Mouse (Mus musculus) embryo, embryonic 10 days (tissue): ENCODE measurements at regions not wholly inside any gene's neighbourhood (a gene's known extent, or its start where the extent isn't known, plus 50 kb on each side); places are given as distances from the start of the nearest gene placed in this dataset.
A peak's percentile ranks its signal among the peaks of the same experiment; 100 is the strongest.

Experiments
- DNase-seq: peaks from one replicate; pipeline ENCODE4 v3.0.0-alpha.2; 2015; ENCODE audit warnings: low spot score

DNA sequence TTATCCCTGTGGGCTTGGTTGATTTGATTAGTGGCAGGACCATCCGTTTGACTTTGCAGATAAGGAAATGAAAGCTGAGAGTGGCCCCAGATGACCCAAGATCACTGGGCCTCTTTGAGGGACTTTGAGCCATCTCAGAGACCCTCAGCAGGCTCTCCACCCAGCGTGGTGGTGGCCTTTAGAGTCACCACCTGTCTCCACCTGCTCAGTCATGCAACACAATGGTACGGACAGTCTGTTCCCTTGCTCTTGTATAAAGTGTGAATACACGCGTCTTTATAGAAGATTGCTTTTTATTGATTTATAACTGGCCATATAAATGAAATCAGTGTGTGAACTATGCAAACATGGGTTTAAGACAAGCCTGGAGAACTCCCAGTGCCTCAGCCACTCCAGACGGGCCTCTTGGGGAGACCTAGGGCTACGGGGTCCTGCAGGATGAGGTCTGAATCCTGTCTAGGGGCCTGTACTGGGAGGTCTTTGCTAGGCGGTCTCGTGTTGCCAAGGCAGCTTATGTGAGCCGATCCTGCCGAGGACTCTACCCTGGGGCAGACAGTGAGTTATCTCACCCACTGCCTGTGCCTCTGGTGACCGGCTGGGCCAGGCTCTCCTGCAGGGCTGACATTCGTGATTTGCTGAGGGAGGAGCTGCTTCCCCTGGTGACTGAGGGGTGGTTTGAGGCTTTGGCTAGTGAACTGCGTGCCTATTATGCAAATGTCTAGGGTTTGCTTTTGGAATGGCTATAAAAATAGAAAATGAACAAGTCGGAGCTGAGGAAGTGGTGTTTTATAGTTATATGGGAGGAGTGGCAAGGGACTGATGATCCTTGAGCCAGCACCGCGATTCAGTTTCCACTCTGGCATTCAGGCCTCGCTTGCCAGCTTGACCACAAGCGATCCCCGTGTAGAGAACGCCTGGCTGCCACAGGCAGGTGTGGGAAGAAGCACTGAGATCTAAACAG, 176.5 kb downstream of the Fam43a start:
- peak; percentile 39 for DNase-seq

DNA sequence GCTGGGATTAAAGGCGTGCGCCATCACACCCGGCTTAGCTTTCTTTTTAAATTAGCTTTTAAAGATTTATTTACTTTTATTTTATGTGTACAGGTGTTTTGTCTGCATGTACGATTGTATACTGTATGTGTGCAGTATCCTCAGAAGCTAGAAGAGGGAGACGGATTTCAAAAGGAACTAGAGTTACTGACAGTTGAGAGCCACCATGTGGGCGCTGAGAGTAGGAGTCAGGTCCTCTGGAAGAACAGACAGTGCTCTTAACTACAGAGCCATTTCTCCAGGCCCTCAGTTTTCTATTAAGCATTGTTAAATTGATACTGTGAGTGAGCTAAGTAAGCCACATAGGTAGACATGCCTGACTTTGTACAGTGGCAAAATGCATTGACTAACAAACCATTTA, 177.9 kb downstream of the Fam43a start:
- no peak for DNase-seq

DNA sequence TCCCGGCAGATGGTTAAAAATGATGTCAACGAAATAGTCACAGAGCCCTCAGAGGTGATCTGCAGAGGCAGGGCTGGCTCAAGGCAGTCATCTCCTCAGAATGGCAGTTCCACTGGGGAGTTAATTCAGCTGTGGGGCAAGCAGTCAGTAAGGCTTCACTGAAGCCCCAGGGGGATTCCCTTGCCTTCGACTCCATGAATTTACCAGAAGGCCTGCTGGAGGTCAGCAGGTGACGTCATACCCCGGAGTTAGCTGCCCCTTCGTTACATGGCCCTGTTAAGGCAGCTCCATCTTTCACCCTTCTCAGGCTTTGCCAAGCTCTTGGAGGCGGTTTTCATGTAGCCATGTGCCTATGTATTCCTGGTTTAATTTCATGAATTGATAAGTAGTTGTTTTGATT, 178.6 kb downstream of the Fam43a start:
- no peak for DNase-seq

DNA sequence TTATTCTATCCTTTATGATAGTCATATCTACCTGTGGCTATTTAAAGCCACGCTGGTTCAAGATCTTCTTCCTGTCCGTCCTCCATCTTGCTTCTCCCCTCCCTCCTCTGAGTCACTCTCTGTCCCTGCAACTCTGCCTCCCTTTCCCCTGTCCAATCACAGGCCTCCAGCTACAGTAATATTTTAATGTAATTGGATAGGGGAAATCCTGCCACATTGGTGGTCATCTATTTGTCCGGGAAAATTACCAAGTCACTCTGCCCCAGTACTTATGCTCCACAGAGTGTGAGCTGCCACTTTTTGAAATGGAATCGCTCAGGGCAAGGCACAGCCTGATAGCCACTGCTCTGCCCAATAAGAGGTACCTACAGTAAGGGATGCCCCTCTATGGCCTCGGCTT, 179.4 kb downstream of the Fam43a start:
- DNase-seq, result no peak

DNA sequence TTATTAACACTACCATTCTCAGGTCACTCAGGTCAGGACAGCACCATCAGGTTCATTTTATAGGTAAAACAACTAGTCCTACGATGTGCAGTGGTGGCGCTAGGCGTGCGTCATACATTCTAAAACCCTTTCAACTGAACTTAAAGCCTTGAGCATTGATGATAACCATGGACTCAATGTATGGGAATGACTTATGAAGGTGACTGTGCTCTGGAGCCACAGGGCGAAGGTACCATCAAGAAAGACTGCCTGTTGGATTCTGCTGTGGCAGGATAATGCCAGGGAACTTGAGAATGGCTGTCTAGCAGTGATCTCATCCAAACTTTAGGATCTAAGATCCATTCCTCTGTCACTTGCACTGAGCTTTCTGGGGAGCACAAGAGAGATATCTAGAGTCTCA, 184.7 kb downstream of the Fam43a start:
- DNase-seq, result no peak

DNA sequence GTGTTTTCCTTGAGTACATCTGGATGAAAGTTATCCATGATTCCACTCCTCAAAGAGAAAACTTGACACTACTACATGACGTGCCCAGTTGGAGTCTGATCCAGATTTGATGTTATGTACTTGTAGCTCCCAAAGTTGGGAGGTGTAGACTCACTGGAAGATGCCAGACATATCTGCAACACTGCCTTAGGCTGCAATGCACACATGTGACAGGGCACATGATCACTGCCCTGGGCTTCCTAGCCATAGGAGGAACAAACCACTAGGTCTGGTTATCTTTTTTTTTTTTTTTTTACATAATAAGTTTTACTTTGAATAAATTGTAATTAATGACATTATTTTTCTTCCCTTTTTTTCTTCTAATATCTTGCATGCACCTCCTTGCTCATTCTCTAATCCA, 185.4 kb downstream of the Fam43a start:
- DNase-seq, result no peak

DNA sequence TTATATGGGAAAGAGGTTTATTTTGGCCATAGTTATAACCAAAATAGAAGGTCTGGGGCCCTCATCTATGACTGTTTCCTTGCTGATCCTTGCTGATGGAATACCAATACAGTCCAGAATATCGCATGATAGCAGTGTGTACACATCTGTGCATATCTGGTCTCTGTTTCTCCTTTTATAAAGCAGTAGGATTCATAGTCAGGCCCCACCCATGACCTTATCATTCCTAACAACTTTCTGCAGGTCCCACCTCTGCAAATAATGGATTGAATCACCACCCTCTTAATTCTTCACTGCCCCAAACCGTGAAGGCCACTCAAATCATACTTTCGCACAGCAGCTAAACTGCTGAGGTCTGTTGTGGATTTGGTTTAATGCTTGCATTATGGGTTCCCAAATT, 186.5 kb downstream of the Fam43a start:
- no peak for DNase-seq

DNA sequence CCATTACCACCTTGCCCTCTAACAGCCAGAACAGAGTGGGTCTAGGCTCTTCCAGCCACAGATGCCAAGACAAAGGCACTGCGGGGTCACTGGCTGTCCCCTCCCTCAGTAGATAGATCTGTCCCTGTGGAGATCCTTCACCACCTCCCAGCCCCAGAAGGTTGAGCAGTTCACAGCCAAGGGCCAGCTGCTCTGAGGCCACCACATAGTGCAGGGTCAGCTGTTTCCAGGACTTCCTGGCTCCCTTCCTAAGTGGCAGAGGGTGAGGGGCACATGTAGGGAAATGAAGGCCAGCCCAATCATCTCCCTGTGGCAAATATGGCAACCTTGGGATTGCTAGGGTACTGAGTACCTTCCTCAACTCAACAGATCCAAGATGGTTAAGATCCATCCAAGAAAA, 187.8 kb downstream of the Fam43a start:
- DNase-seq, result no peak

DNA sequence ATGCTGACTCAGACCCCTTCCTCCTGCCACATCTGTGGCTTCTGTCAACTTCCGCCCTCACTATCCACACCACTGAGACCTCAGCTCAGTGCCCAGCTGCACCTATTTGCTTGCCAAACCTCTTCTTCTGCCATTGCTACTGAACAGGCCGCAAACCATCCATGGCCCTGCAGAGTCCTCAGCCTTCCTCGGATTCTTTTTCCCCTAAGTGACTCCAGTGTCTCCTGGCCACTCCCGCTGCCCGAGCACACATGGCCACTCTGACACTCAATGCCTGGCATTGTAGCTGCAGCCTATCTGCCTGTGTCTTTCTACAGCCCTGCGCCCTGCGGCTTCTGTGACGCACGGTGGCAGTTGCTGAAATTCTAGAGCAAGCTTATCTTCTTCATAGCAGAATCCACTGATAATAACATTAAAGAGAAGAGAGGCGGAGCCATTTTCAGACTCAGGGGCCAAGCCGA, 188.8 kb downstream of the Fam43a start:
- DNase-seq, result no peak

DNA sequence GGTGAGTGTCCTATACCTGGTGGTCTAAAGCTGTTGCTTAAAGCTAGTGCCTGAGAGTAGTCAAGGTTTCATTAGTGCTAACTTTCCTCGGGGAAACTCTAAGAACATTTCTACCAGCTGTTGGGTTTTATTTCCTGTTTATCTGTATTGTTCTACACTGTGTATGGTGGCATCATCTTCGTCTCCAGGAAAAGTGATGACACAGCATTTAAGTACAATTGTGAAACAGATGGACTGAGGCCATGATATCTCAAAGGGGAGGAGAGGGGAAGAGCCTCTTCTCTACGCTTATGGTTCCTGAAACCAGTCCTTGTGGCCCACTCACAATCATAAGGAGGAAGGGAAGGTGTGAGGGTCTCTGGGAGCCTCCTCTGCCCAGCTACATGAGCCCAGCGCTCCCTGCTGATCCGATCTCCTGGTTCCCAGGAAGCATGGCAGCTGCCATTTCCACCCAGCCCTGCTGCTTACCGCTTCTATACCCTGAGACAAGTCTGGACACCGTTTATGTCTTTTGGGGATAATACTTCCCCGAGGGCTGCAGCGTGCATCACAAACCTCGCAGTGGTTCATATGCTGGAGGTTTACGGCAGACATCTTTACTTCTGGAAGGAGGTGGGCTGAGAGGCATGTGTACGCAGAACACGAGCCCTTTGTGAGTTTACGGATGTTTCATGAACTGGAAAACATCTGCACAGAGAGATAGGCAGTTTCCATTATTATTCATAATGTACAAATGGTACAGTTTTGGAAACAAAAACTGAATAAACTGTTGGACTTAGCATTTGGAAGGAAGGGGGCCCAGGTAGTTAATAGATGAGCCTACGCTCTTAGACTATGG, 189.6 kb downstream of the Fam43a start:
- DNase-seq, result no peak

DNA sequence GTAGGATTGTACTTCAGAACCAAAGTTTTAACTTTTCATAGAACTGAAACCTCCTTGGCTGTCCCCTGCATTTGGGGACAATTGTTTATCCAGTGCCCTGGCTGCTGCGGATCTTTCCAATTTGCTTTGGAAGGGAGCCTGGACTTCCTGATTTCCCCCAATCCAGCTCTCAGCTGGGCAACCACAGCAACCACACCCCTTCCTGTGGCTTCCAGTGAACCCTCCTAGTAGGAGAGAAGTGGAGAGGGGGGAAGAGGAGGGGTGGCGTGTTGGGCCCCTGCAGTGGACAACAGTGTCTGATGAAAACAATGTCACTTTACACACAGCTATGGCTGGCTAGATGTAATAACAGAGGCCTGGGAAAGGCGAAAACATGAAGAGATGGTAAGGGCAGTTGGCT, 190.5 kb downstream of the Fam43a start:
- no peak for DNase-seq

DNA sequence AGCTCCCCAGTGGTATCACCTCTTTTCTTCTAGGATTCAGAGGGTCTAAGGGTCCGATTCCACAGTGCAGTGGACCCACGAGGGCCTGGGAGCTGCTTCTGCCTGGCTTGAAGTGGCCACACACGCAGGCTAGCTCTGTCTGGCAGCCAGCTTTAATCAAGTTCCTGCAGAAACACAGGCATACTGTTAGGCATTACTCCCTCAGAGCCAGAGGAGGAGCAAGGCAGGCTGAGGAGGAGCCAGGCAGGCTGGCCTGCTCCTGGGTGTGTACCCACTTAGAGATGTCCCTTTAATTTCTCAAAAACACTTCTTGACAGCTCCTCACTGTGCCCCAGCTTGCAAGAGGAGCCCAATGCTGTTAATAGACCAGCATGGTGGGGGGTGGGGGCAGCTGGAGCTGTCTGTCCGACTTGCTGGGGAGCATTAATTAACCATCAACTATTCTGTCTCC, 191.1 kb downstream of the Fam43a start:
- peak; percentile 58 for DNase-seq

DNA sequence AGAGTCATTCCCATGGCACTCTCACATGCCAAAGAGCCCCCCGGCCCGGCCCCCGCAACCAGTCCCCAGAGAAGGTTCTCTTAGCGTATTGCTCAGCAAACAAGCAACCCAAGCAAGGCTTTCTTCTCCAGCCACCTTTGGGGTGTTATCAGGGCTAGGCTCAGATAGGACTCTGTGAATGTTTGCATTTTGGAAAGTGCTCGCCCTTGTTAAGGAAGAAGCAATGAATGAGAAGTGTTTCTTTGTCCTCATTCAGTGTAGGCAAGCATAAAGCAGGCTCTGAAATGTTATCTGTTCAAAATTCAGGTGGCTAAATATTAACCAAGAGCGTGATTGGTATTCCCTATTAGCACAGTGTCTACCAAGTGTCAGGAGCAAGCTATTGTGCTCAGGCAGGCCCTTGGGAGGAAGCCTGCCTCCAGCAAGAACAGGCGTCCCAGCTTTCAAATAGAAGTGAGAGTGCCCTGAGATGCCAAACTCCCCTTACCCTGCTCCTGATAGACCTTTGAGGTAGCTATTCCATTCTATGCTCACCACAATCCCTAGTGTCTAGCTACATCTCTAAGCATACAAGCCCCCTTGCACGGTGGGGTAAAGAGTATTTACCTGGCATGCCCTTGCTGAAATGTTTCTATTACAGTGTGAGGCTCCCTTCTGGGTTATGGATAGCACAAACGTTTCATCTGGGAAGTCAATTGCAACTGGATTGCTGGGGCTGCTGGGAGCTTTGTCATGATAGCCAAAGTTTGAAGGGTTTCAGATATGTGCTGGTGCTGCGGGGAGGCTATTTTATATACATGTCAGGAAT, 191.7 kb downstream of the Fam43a start:
- DNase-seq, result no peak

DNA sequence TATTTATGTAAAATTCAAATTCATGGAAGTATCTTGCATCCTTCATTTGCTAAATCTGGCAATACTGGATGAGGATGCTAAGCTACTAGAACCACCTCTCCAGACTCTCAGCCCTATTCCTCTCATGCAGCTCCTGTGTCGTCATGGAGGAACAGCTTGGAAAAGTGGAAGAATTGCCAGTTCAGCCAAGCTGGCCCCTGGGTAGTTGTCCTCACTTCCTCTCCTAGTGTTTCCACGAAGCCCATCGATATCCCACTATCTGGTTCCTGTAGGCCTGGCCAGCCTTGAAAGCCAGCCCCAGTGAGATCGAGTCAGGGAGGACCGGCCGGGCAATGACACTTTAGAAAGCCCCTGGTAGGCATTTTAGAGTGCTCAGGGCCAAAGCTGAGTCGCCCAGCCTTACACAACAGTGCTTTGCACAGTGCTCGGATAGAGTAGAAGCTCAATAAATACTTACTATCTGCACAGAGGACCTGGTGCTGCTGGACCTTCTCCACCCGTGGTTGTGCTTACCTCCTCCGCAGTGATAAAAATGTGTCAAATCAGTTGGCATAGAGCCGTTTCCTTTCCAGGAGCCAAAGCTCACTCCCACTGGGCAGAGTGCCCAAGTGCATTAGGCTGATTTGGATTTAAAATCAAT, 193.3 kb downstream of the Fam43a start:
- peak; percentile 3 for DNase-seq

DNA sequence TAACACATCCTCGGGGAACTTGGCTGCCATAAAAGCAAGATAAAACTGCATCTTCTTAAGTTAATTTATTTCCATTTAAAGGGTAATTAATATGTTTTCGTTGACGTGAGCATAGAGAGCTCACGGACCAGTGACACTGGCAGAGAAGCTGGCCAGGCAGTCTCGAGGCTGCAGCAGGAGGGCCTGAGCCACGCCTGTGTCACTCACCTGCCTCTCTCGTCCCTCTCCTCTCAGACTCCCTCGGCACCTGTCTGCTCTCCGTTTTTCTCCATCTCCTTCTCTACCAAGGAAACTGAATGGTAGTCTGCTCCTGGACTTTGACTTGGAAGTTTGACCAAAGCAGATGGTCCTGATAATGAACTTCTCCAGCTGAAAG, 193.8 kb downstream of the Fam43a start:
- no peak for DNase-seq

DNA sequence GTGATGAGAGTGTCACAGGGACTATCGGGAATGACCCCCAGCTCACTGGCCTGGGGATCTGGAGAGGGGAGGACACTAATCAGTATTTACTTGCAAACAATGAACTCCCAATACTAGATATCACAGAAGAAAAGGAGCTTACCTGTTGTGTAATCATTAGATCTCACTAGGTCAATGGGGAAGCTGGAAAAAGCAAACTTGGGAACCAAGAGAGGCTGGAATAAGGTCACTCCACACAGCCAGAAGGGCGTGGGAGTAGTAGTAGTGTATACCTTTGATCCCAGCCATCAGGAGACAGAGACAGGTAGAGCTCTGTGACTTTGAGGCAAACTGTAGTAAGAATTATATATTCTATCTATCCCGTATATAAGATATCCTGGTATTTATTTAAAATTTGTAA, 194.3 kb downstream of the Fam43a start:
- no peak for DNase-seq

DNA sequence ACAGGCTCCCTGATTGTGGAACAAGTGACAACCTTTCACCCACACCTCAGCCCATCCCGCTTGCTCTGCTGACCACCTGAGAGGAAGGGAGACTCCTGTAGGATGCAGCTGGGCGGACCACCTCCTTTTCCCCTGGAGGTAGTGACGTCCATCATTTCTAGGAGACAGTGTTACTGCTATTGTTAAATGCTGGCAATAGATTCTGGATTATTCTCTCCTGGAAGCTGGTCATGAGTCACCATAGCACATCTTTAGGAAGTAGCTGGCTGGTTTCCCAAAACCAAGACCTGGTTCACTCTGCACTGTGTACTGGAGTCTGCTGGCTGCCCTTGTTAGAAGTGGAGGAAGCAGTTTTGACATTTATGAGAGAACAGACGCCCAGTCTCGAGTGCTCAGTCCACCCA, 196.0 kb downstream of the Fam43a start:
- no peak for DNase-seq

DNA sequence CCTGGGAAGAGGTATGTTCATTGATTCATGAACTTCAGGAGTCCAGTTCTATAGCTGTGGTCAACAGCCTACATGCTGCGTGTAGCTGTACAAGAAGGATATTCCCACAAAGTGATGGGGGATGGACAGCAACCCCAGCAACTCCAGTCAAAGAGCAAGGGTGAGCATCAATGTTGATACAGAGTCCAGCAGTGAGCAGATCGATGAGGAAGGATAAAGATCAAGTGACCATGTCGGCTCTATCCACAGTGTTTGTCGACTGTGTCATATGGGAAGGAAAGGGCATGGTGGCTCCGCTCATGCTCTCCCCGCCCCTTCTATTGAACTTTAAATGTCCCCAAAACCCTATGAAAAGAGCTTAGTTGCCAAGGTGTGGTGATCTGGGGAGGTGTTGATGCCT, 196.6 kb downstream of the Fam43a start:
- DNase-seq, result no peak

DNA sequence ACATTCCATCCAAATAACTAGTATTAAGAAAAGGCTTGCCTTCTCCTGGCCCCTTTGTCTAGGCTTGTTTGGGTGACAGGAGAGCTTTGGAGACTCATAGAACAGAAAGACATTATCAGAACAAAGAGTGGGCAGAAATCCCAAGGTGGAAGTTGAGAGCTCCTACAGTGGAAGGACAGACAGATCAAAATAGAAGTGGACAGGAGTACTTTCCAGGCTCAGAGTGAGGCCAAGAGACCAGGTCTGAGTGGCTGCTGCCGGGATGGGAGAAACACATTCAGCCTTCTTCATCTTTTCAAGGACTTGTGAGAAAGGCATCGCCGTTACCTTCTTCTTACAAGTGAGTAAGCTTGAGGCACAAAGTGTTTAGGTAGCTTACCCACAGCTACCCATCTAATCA, 197.5 kb downstream of the Fam43a start:
- no peak for DNase-seq

DNA sequence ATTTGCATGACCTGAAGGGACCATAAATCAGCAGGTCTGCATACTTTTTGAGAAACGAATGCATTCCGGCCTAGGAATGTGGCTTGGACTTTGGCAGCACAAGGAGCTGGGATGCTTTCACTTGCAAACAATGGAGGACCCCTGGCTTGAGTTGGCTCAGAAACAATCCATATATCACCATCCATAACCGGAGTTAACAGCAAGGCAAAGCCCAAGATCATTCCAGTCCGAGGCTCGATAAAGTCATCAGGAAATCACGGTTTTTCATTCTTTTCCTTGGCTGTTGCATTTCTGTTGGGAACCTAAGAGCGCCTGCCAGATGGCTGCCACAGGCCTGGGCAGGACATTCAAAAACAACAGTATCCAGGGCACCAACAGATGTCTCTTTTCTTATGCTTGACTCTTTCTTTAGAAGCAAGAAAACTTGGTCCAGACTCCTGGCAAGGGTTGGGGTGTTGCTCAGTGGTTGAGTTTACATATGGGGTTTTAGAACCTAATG, 198.5 kb downstream of the Fam43a start:
- no peak for DNase-seq

DNA sequence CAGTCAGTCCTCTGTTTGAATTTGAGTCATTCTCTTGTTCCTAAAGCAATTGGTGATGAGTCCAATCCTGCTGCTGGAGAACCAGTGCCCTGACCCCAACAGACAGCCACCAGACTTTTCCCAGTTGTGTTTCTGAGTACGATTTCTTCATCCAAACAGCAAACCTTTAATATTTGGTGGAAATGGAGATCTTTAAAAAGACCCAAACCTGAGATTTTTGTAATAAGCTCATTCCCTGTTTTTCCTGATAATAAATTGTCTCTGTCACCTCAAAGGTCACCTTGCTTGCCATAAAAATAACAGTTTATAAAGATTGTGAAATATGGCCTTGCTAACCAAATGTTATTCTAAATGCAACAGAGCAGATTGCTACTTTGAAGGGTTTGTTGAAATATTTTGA, 199.0 kb downstream of the Fam43a start:
- no peak for DNase-seq
